Mouse (Mus musculus) bone marrow macrophage, adult 2 months (primary cell): ENCODE measurements at regions not wholly inside any gene's neighbourhood (a gene's known extent, or its start where the extent isn't known, plus 50 kb on each side); places are given as distances from the start of the nearest gene placed in this dataset.

ENCODE experiments used
- CTCF ChIP-seq: IDR thresholded peaks from 2 replicates; pipeline ENCODE4 v1.5.1; 2012; ENCODE audit warnings: low read depth, mild to moderate bottlenecking, low read length, moderate library complexity
- POLR2A ChIP-seq: IDR thresholded peaks from 2 replicates; pipeline ENCODE4 v1.6.1; 2012; ENCODE audit warnings: mild to moderate bottlenecking, low read depth, low read length, borderline replicate concordance

- TF ChIP-seq CTCF = no peak
- no peak for TF ChIP-seq POLR2A
These were observed 144.5 kb upstream of the Kcnd3 start for GRCm38 (mm10) chr3:105307676-105308075.
